Mouse (Mus musculus): ENCODE measurements around the gene Abr.

DNA sequence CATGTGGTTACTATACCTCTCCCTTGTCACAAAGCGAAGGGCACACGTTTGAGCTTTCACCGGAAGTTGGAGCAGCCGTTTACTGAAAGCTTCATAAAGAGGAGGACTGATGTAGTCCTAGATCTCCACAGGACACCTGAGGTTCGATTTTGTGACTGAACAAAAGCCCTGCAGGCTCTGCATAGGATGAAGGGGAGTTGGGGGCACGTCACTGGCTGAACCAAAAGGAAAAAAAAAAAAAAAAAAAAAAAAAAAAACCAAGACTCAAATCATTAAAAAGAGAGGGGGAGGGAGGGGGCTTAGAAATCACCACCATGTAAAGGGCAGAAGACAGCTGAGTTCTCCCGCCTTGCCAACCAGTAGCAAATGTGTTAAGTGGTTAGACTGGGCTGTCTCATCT, 233.4 kb downstream of the Abr start:
- TF ChIP-seq CTCF (IDR thresholded peaks at IDR 0.05; ENCODE audit: low read depth, low read length) = no peak
- TF ChIP-seq POLR2A (IDR thresholded peaks at IDR 0.05; ENCODE audit: borderline replicate concordance, low read depth, low read length) = no peak

Data from bone marrow macrophage, adult 2 months (primary cell).